Mouse (Mus musculus) brain, embryonic 14.5 days (tissue): Measurements from ENCODE around the gene Ptbp3. TPM values are rescaled to one million over a fixed set of nuclear protein-coding genes. Genes with fewer than 3 reads are reported as not detected.

Experiments used
- DNase-seq: peaks from one replicate; pipeline ENCODE4 v3.0.0-alpha.2; 2011; ENCODE audit warnings: low read depth
- CTCF ChIP-seq: fragments of 200-500 bp; IDR thresholded peaks from 2 replicates; pipeline ENCODE4 v1.5.1; 2012; ENCODE audit warnings: inconsistent platforms, mild to moderate bottlenecking, moderate library complexity, borderline replicate concordance; ENCODE audit not compliant: insufficient read depth, insufficient read length; ENCODE audit errors: extremely low read depth
- POLR2A ChIP-seq: fragments of 200-500 bp; IDR thresholded peaks from 2 replicates; pipeline ENCODE4 v1.6.1; 2012; ENCODE audit warnings: mild to moderate bottlenecking, inconsistent platforms, borderline replicate concordance; ENCODE audit not compliant: poor library complexity, insufficient read depth, insufficient read length, severe bottlenecking; ENCODE audit errors: extremely low read depth
- polyA plus RNA-seq: library from polyadenylated mRNA; depleted of rRNA; stranded (reverse); fragments of >200 nt; gene quantifications from 2 replicates; pipeline ENCODE4 v1.2.3, GENCODE M21; 2012; rRNA removed

The Ptbp3 gene
- polyA plus RNA-seq, 1 experiment: 18.6 TPM

- TF ChIP-seq CTCF: no peak
- TF ChIP-seq POLR2A: no peak
- no peak for DNase-seq
Measured at GRCm38 (mm10) chr4:59441265-59441664, 107.9 kb downstream of the Ptbp3 start.

DNA sequence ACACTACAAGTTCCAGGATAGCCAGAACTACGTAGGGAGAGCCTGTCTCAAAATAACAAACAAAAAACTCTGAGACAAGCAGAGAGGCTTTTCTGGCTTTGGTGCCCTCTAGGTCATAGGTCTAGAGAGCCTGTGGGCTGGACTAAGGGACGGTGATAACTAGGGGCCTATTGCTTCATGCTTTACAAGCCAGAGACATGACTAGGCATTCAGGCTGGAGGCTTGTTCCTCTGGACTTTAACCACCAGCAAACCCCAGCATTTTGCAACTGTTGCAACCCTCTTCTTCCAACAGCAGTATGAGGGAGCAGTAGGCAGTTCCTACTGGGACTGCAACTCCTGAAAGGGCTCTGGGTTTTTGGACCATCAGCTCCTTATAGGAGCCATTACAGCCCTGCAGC lies 109.2 kb downstream of the Ptbp3 start:
- TF ChIP-seq POLR2A (no peak), CTCF (no peak)
- no peak for DNase-seq

DNA sequence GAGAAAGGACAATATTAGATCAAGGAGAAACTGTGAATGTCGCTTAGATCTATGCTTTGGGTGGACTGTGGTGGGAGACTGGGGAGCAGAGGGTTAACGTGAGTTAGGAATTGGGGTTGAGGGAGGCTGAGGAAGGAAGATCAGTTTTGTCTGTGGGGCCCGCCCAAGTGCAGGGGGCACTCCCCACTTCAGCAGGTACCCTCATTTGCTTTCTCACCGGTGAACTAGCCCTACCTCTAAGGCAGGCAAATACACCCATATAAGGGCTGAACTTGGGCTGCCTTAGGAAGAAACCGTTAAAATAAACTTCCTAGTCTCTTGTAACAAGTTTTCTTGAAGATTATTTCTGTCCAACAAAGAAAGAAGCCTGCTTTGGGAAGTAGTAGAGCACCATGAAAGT lies 110.1 kb downstream of the Ptbp3 start:
- TF ChIP-seq POLR2A (no peak), CTCF (no peak)

GRCm38 (mm10) chr4:59437990-59438854 lies 110.9 kb downstream of the Ptbp3 start, which contains the start of gene Susd1:
Susd1 (minus strand) TSS chr4:59438633.
- peak; percentile 72 for DNase-seq
- TF ChIP-seq POLR2A (no peak), CTCF (no peak)

More for the DNA sequence above, 110.1 kb downstream of the Ptbp3 start:
- no peak for DNase-seq

GRCm38 (mm10) chr4:59435951-59436350 lies 113.2 kb downstream of the Ptbp3 start:
- no peak for DNase-seq
- TF ChIP-seq CTCF (no peak), POLR2A (no peak)

DNA sequence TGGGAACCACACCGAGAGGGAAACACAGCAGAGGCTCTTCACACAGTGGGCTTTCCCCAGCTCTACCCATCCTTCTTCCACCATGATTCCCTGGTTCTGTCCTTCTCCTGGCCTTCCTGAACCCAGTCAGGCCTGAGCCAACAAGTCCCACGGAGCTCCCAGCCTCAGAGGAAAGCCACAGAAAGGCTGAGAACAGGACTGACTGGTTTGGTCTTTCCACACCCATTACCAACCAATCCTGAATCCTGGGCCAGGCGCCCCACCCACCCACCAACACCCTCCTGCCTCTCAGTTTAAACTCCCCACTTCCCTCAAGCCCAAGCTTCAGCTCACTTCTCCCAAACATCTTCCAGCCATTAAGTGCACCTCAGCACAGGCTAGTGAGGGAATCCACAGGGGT lies 115.1 kb downstream of the Ptbp3 start:
- TF ChIP-seq POLR2A: no peak
- TF ChIP-seq CTCF: no peak
- no peak for DNase-seq

DNA sequence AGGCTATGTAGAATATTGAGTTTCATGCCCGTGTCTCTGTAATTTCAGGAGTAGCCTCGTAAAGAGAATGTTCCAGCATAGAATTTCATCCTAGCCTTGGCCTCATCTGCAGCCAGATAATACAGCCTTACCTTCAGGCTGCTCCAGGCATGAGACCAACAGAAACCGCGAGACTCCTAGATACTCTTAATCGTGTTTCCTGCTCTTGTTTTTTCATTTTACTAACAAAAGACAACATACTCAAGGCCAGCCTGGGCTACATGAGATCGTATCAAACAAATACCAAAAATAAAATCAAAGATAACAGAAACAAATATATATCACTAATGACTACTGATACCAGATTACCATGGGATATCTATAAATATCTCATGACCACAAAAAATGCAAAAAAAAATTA lies 120.0 kb downstream of the Ptbp3 start:
- DNase-seq: no peak
- TF ChIP-seq CTCF: no peak
- no peak for TF ChIP-seq POLR2A

- no peak for TF ChIP-seq CTCF
- TF ChIP-seq POLR2A: no peak
- no peak for DNase-seq
Measured at GRCm38 (mm10) chr4:59426429-59426828, 122.7 kb downstream of the Ptbp3 start.

DNA sequence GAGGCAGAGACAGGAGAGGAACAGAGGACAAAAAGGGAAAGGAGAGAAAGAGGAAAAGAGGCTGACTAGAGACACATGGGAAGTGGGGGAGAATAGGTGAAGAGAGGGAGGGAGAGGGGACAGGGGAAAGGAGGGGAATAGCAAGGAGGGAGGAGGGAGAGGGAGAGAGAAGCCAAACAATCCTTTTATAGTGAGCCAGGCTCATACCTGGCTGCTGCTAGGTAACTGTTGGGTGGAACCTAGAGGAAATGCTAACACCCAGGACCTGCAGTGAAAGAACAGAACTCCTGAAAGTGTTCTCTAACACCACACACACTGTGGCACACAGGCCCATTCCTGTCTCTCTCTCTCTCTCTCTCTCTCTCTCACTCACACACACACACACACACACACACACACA lies 126.4 kb downstream of the Ptbp3 start:
- TF ChIP-seq CTCF: no peak
- TF ChIP-seq POLR2A: no peak
- no peak for DNase-seq

GRCm38 (mm10) chr4:59422025-59422783 lies 127.0 kb downstream of the Ptbp3 start:
- TF ChIP-seq POLR2A (no peak), CTCF (no peak)
- peak; percentile 73 for DNase-seq

Other genes starting within 250 kb of the Ptbp3 start
- gene Susd1, start 110.7 kb downstream of the Ptbp3 start, polyA plus RNA-seq: 2.3 and 3.7 TPM in 2 replicates
- gene Hsdl2, start 32.2 kb upstream of the Ptbp3 start, polyA plus RNA-seq: 16.6 and 22.6 TPM in 2 replicates
- 19.0 and 31.6 TPM in 2 replicates for gene E130308A19Rik, start 76.8 kb upstream of the Ptbp3 start, polyA plus RNA-seq